Mouse (Mus musculus) natural killer cell, adult 2 months (primary cell): Measurements from ENCODE around the gene Rnf128.
"Not testable (repeated sequence)": the region's sequence is repeated elsewhere in the genome, so short reads cannot be mapped to it uniquely, and the experiment has no call there.

Experiments
- DNase-seq, 2 experiments: peaks; one replicate each; pipeline ENCODE4 v3.0.0; 2022; ENCODE audit warnings: low spot score in 2 of 2

The Rnf128 gene

GRCm38 (mm10) chrX:139562925-139563461 is at the start of gene Rnf128:
Gene Rnf128 (plus strand): TSS chrX:139563316.
- no peak for DNase-seq

GRCm38 (mm10) chrX:139516156-139516555 is 47.0 kb upstream of the Rnf128 start:
- no peak for DNase-seq

GRCm38 (mm10) chrX:139519251-139519650 is 43.9 kb upstream of the Rnf128 start:
- no peak for DNase-seq

DNA sequence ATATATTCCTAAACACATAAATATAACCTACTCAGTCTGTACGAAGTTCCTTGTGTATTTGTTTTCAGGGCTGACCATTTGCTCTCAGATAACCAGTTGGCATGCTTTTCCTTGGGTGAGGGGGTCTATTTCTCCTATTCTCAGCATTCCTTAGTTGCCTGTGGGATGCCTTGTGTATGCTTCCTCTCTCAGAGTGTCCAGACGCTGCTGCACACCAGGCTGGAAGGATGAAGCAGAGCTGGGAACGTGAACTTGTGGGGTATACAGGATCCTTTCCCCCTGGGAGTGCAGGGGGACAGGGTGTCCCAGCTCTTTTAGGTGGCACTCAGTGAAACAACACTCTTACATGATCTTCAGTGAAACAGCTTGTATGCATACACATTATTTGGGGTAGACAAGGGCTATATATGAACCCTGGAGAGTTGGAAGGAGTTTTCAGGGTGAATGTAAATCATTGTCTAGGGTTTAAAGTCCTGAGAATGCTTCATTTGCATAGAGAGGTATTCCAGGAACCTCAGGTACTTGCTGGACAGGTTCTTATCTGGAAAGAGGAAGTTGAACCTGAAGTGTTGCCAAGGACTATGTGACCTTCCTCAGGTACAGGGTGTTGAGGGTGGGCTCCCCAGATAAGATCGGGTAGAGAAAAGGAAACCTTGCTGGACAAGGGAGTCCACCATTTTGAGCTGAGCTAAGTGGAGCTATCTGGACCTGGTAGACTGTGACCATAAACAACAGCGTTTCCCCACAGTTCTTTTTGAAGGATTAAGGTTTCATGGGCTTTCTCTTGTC is 38.6 kb upstream of the Rnf128 start:
- DNase-seq: no peak

DNA sequence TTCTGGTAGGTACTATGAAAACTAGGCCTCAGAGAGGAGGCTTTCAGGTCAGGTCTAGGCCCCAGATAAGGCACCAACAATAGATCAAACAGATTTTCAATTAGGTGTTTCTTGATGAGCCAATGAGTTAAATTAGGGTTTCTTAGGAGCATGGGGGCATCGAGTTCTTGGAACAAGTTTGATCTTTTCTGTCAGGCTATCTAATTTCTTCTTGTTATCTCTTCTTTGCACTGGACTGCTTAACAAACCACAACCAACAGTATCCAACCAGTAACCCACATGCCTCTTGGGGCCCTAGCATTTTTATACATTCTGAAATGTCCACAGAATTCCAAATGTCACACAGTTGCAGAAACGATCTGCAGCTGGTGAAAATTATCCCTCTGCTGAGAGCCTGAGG is 37.4 kb upstream of the Rnf128 start:
- DNase-seq: no peak

DNA sequence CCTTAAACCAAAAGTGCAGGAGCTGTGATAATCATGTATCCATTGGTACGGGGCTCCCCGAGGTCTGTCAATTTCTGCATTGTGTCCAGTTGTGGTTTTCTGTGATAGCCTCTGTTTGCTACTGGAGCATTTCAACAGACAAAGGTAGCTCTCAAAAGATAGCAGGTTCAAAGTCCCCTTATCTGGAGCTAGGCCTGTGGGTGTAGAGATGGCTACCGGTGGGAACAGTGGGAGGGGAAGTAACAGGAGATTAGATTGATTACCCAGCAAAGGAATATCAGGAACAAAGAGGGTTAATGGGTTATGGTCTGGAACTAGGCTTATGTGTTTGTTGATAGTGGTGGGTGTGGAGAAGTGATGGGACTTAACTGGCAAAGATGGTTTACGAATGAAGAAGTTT is 36.1 kb upstream of the Rnf128 start:
- DNase-seq: no peak

DNA sequence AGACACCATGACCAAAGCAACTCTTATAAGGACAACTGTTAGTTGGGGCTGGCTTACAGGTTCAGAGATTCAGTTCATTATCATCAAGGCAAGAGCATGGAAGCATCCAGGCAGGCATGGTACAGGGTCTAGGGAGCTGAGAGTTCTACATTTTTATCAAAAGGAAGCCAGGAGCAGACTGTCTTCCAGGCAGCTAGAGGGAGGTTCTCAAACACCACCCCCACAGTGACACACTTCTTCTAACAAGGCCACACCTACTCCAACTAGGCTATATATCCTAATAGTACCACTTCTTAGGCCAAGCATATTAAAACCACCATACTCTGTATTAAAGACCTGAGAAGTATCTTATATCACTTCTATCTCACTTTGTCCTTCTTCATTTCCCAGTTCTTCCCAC is 33.4 kb upstream of the Rnf128 start:
- no peak for DNase-seq

DNA sequence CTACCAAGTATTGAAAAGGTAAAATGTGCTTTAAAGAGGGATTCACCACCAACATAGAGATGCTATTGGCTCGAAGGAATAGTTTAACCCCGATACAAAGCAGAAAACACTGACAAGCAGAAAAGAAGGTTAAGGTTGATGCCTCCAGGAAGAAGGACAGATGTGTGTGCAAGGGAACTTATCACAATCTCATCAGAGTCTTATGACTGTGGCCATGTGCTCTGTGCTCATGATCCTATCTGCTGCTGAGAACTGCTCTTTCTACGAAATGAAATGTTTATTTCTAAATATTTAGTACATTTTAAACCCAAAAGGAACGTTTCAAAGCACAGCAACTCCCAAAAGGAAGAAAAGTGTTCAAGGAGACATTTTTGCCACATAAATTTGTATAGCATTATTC is 30.8 kb upstream of the Rnf128 start:
- DNase-seq: no peak

- no peak for DNase-seq
Measured at GRCm38 (mm10) chrX:139537641-139538397, 25.3 kb upstream of the Rnf128 start.

- no peak for DNase-seq
Measured at GRCm38 (mm10) chrX:139543726-139544125, 19.4 kb upstream of the Rnf128 start.

GRCm38 (mm10) chrX:139550456-139550855 is 12.7 kb upstream of the Rnf128 start:
- DNase-seq: no peak

- DNase-seq: no peak
Measured at GRCm38 (mm10) chrX:139552090-139552489, 11.0 kb upstream of the Rnf128 start.

DNA sequence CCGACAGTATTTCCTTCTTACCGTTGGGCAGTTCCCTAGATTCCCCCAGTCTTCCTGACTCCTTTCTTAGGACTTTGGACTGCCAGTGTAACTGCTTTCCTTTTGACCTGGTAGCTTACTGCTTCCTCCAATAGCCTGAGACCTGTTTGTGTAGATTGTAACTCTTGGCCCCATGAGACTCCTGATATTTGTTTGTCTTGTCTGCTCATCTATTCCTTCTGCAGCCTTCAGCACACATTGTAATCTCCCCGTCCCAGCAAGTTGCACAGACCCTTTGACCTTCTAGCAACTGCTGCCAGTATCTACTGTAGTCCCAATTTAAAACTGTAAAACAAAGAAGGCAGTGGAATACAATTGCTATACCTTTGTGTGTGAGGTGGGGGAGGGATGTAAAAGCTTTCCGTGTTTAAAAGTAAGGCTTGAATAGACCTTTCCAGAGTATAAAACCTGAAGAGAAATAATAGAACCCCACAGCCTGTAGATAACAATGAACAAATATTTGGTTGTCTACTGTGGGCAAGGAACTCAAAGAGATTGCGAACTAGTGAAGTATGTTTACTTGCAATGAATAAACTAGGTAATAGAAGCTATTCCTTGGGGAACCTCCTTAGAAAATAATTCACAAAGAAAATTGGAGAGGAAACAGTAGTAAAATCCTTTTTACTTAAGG is 726 bp upstream of the Rnf128 start:
- no peak for DNase-seq

- DNase-seq: no peak
Measured at GRCm38 (mm10) chrX:139570054-139570453, 6.9 kb downstream of the Rnf128 start.

DNA sequence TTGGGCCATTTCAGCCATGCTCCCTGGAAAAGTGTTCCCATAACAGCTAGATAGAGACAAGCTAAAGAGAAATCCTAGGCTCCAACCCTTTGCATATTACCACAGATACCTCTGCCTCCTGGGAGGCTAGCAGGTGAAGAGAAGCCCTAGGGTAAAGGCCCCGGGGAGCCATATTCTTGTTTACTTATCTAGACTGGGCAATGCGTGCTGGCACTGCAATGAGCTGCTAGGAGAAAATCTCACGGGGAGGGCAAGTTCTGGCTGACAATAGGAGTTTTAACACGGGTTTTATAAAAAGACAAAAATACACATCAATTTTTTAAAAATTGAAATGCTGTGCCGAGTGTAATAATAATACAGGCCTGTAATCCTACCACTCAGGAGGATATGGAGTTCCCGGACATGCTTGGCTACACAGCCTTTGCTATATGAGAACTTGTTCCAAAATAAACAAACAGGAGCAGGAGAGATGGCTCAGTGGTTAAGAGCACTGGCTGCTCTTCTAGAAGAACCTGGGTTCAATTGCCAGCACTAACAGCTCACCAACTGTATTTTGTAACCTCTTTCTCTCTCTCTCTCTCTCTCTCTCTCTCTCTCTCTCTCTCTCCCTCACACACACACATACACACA is 15.6 kb downstream of the Rnf128 start:
- no peak for DNase-seq

DNA sequence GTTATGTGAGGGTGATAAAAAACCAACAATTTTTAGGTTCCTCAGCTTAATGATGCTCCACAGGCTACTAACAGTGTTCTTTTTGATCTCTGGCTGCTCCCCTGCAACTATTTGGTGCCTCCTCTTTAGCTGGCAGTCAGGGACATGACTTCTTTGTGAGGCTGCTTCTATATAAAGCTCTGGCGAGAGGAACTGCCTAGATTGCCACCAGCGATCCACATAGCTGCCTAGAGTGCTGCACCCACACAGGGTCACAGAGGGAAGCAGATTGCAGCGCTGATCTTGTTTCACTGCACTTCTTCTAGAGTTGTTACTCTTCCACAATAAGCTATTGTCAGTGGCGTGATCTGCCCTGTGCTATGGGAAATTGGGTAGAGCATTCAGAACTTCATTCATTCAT is 20.5 kb downstream of the Rnf128 start:
- no peak for DNase-seq

- not testable (repeated sequence) for DNase-seq
Measured at GRCm38 (mm10) chrX:139586676-139587075, 23.6 kb downstream of the Rnf128 start.

- DNase-seq: no peak
Measured at GRCm38 (mm10) chrX:139596404-139596803, 33.3 kb downstream of the Rnf128 start.

GRCm38 (mm10) chrX:139610033-139610764 is 47.1 kb downstream of the Rnf128 start:
- DNase-seq: peak; percentile 47 to 55

GRCm38 (mm10) chrX:139610765-139611300 is 47.7 kb downstream of the Rnf128 start:
- DNase-seq: no peak

DNA sequence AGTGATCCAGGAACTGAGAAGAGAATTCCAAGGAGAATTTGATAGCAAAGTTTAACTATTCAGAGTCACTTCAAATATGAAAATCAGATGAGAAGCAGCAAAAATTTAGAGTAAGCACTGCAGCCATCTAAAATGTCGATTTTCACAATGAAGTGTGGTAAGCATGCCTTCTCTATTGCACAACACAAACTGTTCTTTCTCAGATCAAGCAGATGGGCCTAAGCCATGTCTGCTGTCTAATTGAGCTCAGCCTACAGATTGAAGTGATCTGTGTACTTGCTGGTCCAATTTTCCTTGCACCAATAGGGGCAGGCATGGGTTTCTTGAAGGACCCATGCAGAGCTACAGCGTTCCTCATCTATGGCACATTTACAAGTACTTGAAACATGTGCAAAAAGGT is 51.6 kb downstream of the Rnf128 start:
- DNase-seq: no peak
